Mouse (Mus musculus): ENCODE data around the gene Hsp90ab1.

- TF ChIP-seq POLR2A (IDR thresholded peaks at IDR 0.05; ENCODE audit: extremely low read depth, insufficient read depth, low read length) = no peak
- no peak for TF ChIP-seq CTCF (IDR thresholded peaks at IDR 0.05; ENCODE audit: extremely low read depth, insufficient read depth, low read length)
These were observed 15.7 kb downstream of the Hsp90ab1 start for GRCm38 (mm10) chr17:45557246-45557824.

Data from cortical plate, adult 2 months (tissue).